Comparison of ENCODE assay signal across 25 mouse cellular contexts in genomic region chr16:95240688-95241087, GRCm38 (mm10). TPM values are rescaled to one million over a fixed set of nuclear protein-coding genes. Genes with fewer than 3 reads are reported as not detected.
DNase-seq lines count a peak whose midpoint lies in the region; ATAC-seq and TF ChIP-seq lines count a peak whose summit lies in the region.
"Had no signal": no experiment of that assay in that cellular context is flagged by ENCODE, and none has a peak within 500 bp of the region (broad histone marks: within the 10 kb centered on the region; RNA-seq: fewer than 3 reads in every experiment).

No protein-coding gene starts in this region.

- H3K4me3 ChIP-seq in heart, adult 2 months, result no peak overlapping the region
- H3K4me3 ChIP-seq in heart, embryonic 10.5 days, result no peak overlapping the region
- no peak overlapping the region for H3K4me3 ChIP-seq in lung, postnatal 0 days (ENCODE audit: low read depth, low read length)
- H3K4me3 ChIP-seq in kidney, postnatal 0 days (replicated peaks; ENCODE audit: low read depth, low read length), result no peak overlapping the region
- no peak overlapping the region for H3K4me3 ChIP-seq in forebrain, embryonic 12.5 days (replicated peaks)
- H3K4me3 ChIP-seq: erythroblast, embryonic 14.5 days; gastrocnemius, adult 2 months; hindbrain, embryonic 13.5 days; left cerebral cortex, adult 2 months; stomach, embryonic 15.5 days had no signal

- H3K27me3 ChIP-seq in heart, adult 2 months (ENCODE audit: control insufficient read depth, insufficient read depth, low read length), result no peaks in the 10 kb centered on the region
- no peaks in the 10 kb centered on the region for H3K27me3 ChIP-seq in heart, embryonic 10.5 days (ENCODE audit: insufficient read depth, poor library complexity, severe bottlenecking)
- no peaks in the 10 kb centered on the region for H3K27me3 ChIP-seq in lung, postnatal 0 days (replicated peaks; ENCODE audit: insufficient read depth, low read length)
- H3K27me3 ChIP-seq in kidney, postnatal 0 days (ENCODE audit: insufficient read depth, low read length), result no peaks in the 10 kb centered on the region
- no peaks in the 10 kb centered on the region for H3K27me3 ChIP-seq in forebrain, embryonic 12.5 days
- H3K27me3 ChIP-seq: hindbrain, embryonic 13.5 days; stomach, embryonic 15.5 days had no signal

- H3K9me3 ChIP-seq in heart, embryonic 10.5 days, result no peaks in the 10 kb centered on the region
- no peaks in the 10 kb centered on the region for H3K9me3 ChIP-seq in lung, postnatal 0 days (ENCODE audit: low read length)
- no peaks in the 10 kb centered on the region for H3K9me3 ChIP-seq in kidney, postnatal 0 days (replicated peaks; ENCODE audit: low read length)
- no peaks in the 10 kb centered on the region for H3K9me3 ChIP-seq in forebrain, embryonic 12.5 days
- H3K9me3 ChIP-seq: hindbrain, embryonic 13.5 days; stomach, embryonic 15.5 days had no signal

- no peak for TF ChIP-seq EP300 in heart, adult 2 months (IDR thresholded peaks at IDR 0.05; ENCODE audit: insufficient read depth, low read depth, low read length)
- TF ChIP-seq EP300 in lung, postnatal 0 days (IDR thresholded peaks at IDR 0.05), result no peak

- peak overlapping the region; percentile 74 for H3K27ac ChIP-seq in heart, adult 2 months
- H3K27ac ChIP-seq in heart, embryonic 10.5 days, result no peak overlapping the region
- H3K27ac ChIP-seq in lung, postnatal 0 days (ENCODE audit: low read length), result peak overlapping the region; percentile 88
- peak overlapping the region; percentile 62; the same call in 1 of the 2 replicates for H3K27ac ChIP-seq in kidney, postnatal 0 days
- no peak overlapping the region for H3K27ac ChIP-seq in forebrain, embryonic 12.5 days
- H3K27ac ChIP-seq: gastrocnemius, adult 2 months; hindbrain, embryonic 13.5 days; left cerebral cortex, adult 2 months; stomach, embryonic 15.5 days had no signal

- ATAC-seq in lung, postnatal 0 days, result no peak
- peak; percentile 61 for ATAC-seq in kidney, postnatal 0 days (replicated peaks; ENCODE audit: low FRiP score, low read depth)
- no peak for ATAC-seq in forebrain, embryonic 12.5 days (ENCODE audit: low FRiP score)
- ATAC-seq: CD4-positive, CD25-positive, alpha-beta regulatory T cell, adult 4 months; forebrain, embryonic 14.5 days had no signal

- TF ChIP-seq CTCF in heart, adult 2 months (IDR thresholded peaks at IDR 0.05), result no peak
- no peak for TF ChIP-seq CTCF in lung, postnatal 0 days (IDR thresholded peaks at IDR 0.05)
- TF ChIP-seq CTCF in kidney, postnatal 0 days (IDR thresholded peaks at IDR 0.05; ENCODE audit: low read depth), result no peak

- 55% methylated on average over 5 of the region's 5 CpGs for WGBS in heart, adult 2 months
- WGBS in heart, embryonic 10.5 days, result 49% methylated on average over 5 of the region's 5 CpGs
- WGBS in lung, postnatal 0 days, result 38% methylated on average over 5 of the region's 5 CpGs
- WGBS in kidney, postnatal 0 days, result 41% methylated on average over 5 of the region's 5 CpGs
- 67% methylated on average over 5 of the region's 5 CpGs for WGBS in forebrain, embryonic 12.5 days

- no peak for DNase-seq in heart, adult 2 months
- no peak for DNase-seq in heart, embryonic 10.5 days (ENCODE audit: low spot score)
- DNase-seq in lung, postnatal 0 days (ENCODE audit: low spot score), result peak; percentile 33
- no peak for DNase-seq in lung, adult 18-20 months
- no peak for DNase-seq in kidney, postnatal 0 days (ENCODE audit: low spot score)
- peak; percentile 82 for DNase-seq in yolk sac, embryonic 10.5 days (ENCODE audit: low spot score)
- no peak for DNase-seq in Muller cell, postnatal 12 days (ENCODE audit: inconsistent ontology term)
- DNase-seq: cerebellum, adult 11-12 months; cerebellum, postnatal 10 days; gastrocnemius, adult 2 months; liver; lung, postnatal 36 days; midbrain, embryonic 14.5 days; right cerebral cortex, postnatal 25 days; thymus, adult 18-20 months; thymus, postnatal 36 days had no signal

- H3K4me2 ChIP-seq in lung, postnatal 0 days (replicated peaks; ENCODE audit: low read depth, low read length), result no peak overlapping the region
- H3K4me2 ChIP-seq in kidney, postnatal 0 days (ENCODE audit: low read length), result no peak overlapping the region
- no peak overlapping the region for H3K4me2 ChIP-seq in forebrain, embryonic 12.5 days
- H3K4me2 ChIP-seq: heart, embryonic 11.5 days; hindbrain, embryonic 13.5 days; stomach, embryonic 15.5 days had no signal

- H3K4me1 ChIP-seq in heart, adult 2 months (ENCODE audit: control insufficient read depth, insufficient read depth, low read length), result peaks cover 15% of the 10 kb centered on the region
- H3K4me1 ChIP-seq in heart, embryonic 10.5 days, result peaks cover 35% of the 10 kb centered on the region
- peaks cover 11% of the 10 kb centered on the region for H3K4me1 ChIP-seq in lung, postnatal 0 days (ENCODE audit: insufficient read depth, low read depth, low read length)
- no peaks in the 10 kb centered on the region; the same call in 1 of the 2 replicates for H3K4me1 ChIP-seq in kidney, postnatal 0 days (replicated peaks; ENCODE audit: insufficient read depth, low read length)
- H3K4me1 ChIP-seq in forebrain, embryonic 12.5 days, result no peaks in the 10 kb centered on the region
- H3K4me1 ChIP-seq: hindbrain, embryonic 13.5 days; stomach, embryonic 15.5 days had no signal

- intact Hi-C loops in heart, adult 2 months (cut with DNase I), result loop anchor here (10.0 kb wide), 1 partner anchor 416 kb away; no protein-coding TSS in a partner anchor

- no peak overlapping the region for H3K9ac ChIP-seq in heart, adult 2 months (ENCODE audit: low read depth, low read length)
- H3K9ac ChIP-seq in lung, postnatal 0 days (replicated peaks; ENCODE audit: low read depth), result no peak overlapping the region
- no peak overlapping the region for H3K9ac ChIP-seq in kidney, postnatal 0 days (ENCODE audit: low read depth, low read length)
- no peak overlapping the region for H3K9ac ChIP-seq in forebrain, embryonic 12.5 days
- H3K9ac ChIP-seq: hindbrain, embryonic 13.5 days; stomach, embryonic 15.5 days had no signal

- H3K36me3 ChIP-seq in heart, adult 2 months (ENCODE audit: control insufficient read depth, insufficient read depth, low read length), result peaks cover 5% of the 10 kb centered on the region; the same call in 1 of the 2 replicates
- no peaks in the 10 kb centered on the region for H3K36me3 ChIP-seq in heart, embryonic 10.5 days
- no peaks in the 10 kb centered on the region for H3K36me3 ChIP-seq in lung, postnatal 0 days (ENCODE audit: insufficient read depth, low read length)
- no peaks in the 10 kb centered on the region for H3K36me3 ChIP-seq in kidney, postnatal 0 days (ENCODE audit: insufficient read depth, low read length)
- H3K36me3 ChIP-seq in forebrain, embryonic 12.5 days (replicated peaks), result no peaks in the 10 kb centered on the region
- H3K36me3 ChIP-seq: hindbrain, embryonic 13.5 days; stomach, embryonic 15.5 days had no signal

- no peaks in the 10 kb centered on the region for H3K79me2 ChIP-seq in heart, adult 2 months (replicated peaks; ENCODE audit: control insufficient read depth, insufficient read depth, low read length)

- TF ChIP-seq POLR2A in heart, adult 2 months (IDR thresholded peaks at IDR 0.05; ENCODE audit: insufficient read depth, low read depth, low read length), result no peak

RNA-seq across cellular contexts. Expression of gene Kcnj15, which starts 16.7 kb away (rescaled TPM):
- total RNA-seq in heart, adult 2 months (2021), result 1 to 10 TPM in 1 of 2 experiments, under 1 TPM in 1; 0.89 to 1.5 TPM
- polyA plus RNA-seq in heart, adult 2 months (2012; rRNA removed), result 1.2 and 2.6 TPM in 2 replicates
- 0.26 and 0.41 TPM in 2 replicates for polyA plus RNA-seq in heart, embryonic 10.5 days (2016; fragmentation: Nextera tagmentation; extraction: Ambion mirVana)
- 11.5 and 15.8 TPM in 2 replicates for polyA plus RNA-seq in lung, postnatal 0 days (2015; fragmentation: Nextera tagmentation; extraction: Ambion mirVana)
- 14.7 and 15.9 TPM in 2 replicates for polyA plus RNA-seq in kidney, postnatal 0 days (2015; fragmentation: Nextera tagmentation; extraction: Ambion mirVana)
- 0.14 and 0.24 TPM in 2 replicates for polyA plus RNA-seq in forebrain, embryonic 12.5 days (2016; fragmentation: Nextera tagmentation; extraction: Ambion mirVana)
- total RNA-seq: left cerebral cortex, adult 2 months; megakaryocyte-erythroid progenitor cell, adult 5-6 weeks had no signal
- polyA plus RNA-seq: midbrain, embryonic 14.5 days had no signal

Comparison
In these comparisons a context has a peak if more than half of its experiments do, and no peak if none do; other contexts are left out.
1. DNase-seq: peak in lung, postnatal 0 days (single experiment) and yolk sac, embryonic 10.5 days (single experiment); none in heart, adult 2 months (0 of 2), heart, embryonic 10.5 days (single experiment), lung, adult 18-20 months (0 of 2), kidney, postnatal 0 days (single experiment) and Muller cell, postnatal 12 days (single experiment).
2. H3K27ac ChIP-seq: peak in heart, adult 2 months (single experiment), lung, postnatal 0 days (single experiment) and kidney, postnatal 0 days (single experiment); none in heart, embryonic 10.5 days (single experiment) and forebrain, embryonic 12.5 days (single experiment).